Mouse (Mus musculus) C2C12 (cell line): ENCODE results near the gene Jazf1.

Source experiments
- CTCF ChIP-seq: IDR thresholded peaks from one replicate; pipeline ENCODE4 v1.5.1; 2011; ENCODE audit not compliant: control insufficient read depth, insufficient read depth, insufficient read length
- MAX ChIP-seq: IDR thresholded peaks from one replicate; pipeline ENCODE4 v1.6.1; 2011; ENCODE audit warnings: mild to moderate bottlenecking, control low read depth
- MYOG ChIP-seq: IDR thresholded peaks from one replicate; pipeline ENCODE4 v1.6.1; 2011; ENCODE audit not compliant: control insufficient read depth, insufficient read length; ENCODE audit errors: extremely low read depth
- USF1 ChIP-seq: IDR thresholded peaks from one replicate; pipeline ENCODE4 v1.6.1; 2011; ENCODE audit warnings: low read depth, mild to moderate bottlenecking, control low read depth, moderate library complexity

GRCm38 (mm10) chr6:52871306-52871705, 197.1 kb downstream of the Jazf1 start:
- no peak for TF ChIP-seq MAX
- TF ChIP-seq CTCF: no peak
- no peak for TF ChIP-seq MYOG
- no peak for TF ChIP-seq USF1
